Mouse (Mus musculus): Measurements from ENCODE around the gene Tex13a.
A peak's percentile ranks its signal among the peaks of the same experiment; 100 is the strongest.

Gene Tex13a

GRCm38 (mm10) chrX:138209480-138209879 is at the start of gene Tex13a:
TSS of gene Tex13a (minus strand) at chrX:138209580.
- no peak for DNase-seq (ENCODE audit: low read depth, low spot score)

GRCm38 (mm10) chrX:138234626-138235025 is 25.2 kb upstream of the Tex13a start:
- no peak for DNase-seq (ENCODE audit: low read depth, low spot score)

- DNase-seq (ENCODE audit: low read depth, low spot score) = peak; percentile 8
Observed at GRCm38 (mm10) chrX:138170146-138170545, 39.2 kb downstream of the Tex13a start.

All from retina, postnatal 7 days (tissue).